Mouse (Mus musculus) T-cell, adult 2 months (primary cell): ENCODE results near the gene Trpc7.

Experiments used
- DNase-seq: peaks from one replicate; pipeline ENCODE4 v3.0.0; 2022; ENCODE audit warnings: low spot score

The Trpc7 gene

GRCm38 (mm10) chr13:56790683-56791082 is 105.1 kb downstream of the Trpc7 start:
- DNase-seq: no peak

- no peak for DNase-seq
These were observed 113.2 kb downstream of the Trpc7 start for GRCm38 (mm10) chr13:56782621-56783020.

GRCm38 (mm10) chr13:56781697-56782096 is 114.1 kb downstream of the Trpc7 start:
- DNase-seq: no peak

- no peak for DNase-seq
These were observed 114.9 kb downstream of the Trpc7 start for GRCm38 (mm10) chr13:56780746-56781469.

- DNase-seq: no peak
These were observed 121.5 kb downstream of the Trpc7 start for GRCm38 (mm10) chr13:56774304-56774703.

- DNase-seq: no peak
These were observed 122.4 kb downstream of the Trpc7 start for GRCm38 (mm10) chr13:56773262-56773870.

- DNase-seq: no peak
These were observed 123.2 kb downstream of the Trpc7 start for GRCm38 (mm10) chr13:56772592-56772991.

- no peak for DNase-seq
These were observed 125.0 kb downstream of the Trpc7 start for GRCm38 (mm10) chr13:56770786-56771185.

- DNase-seq: no peak
These were observed 125.6 kb downstream of the Trpc7 start for GRCm38 (mm10) chr13:56770136-56770578.

GRCm38 (mm10) chr13:56769431-56769830 is 126.4 kb downstream of the Trpc7 start:
- no peak for DNase-seq

GRCm38 (mm10) chr13:56766211-56766610 is 129.6 kb downstream of the Trpc7 start:
- DNase-seq: no peak

GRCm38 (mm10) chr13:56765284-56766032 is 130.3 kb downstream of the Trpc7 start:
- no peak for DNase-seq

GRCm38 (mm10) chr13:56762446-56763229 is 133.2 kb downstream of the Trpc7 start:
- DNase-seq: no peak

- DNase-seq: peak; percentile 72
These were observed 137.3 kb downstream of the Trpc7 start for GRCm38 (mm10) chr13:56758492-56758891.

- DNase-seq: no peak
These were observed 138.6 kb downstream of the Trpc7 start for GRCm38 (mm10) chr13:56757201-56757600.

- peak; percentile 43 for DNase-seq
These were observed 139.9 kb downstream of the Trpc7 start for GRCm38 (mm10) chr13:56755871-56756270.

GRCm38 (mm10) chr13:56753192-56753951 is 142.4 kb downstream of the Trpc7 start, which contains the start of gene Gm45623:
Gene Gm45623 (minus strand): TSS chr13:56753827.
- no peak for DNase-seq

- DNase-seq: no peak
These were observed 143.2 kb downstream of the Trpc7 start for GRCm38 (mm10) chr13:56752474-56753191.

GRCm38 (mm10) chr13:56751774-56752173 is 144.0 kb downstream of the Trpc7 start:
- no peak for DNase-seq

GRCm38 (mm10) chr13:56749377-56749776 is 146.4 kb downstream of the Trpc7 start:
- no peak for DNase-seq

- DNase-seq: no peak
These were observed 148.2 kb downstream of the Trpc7 start for GRCm38 (mm10) chr13:56747554-56747953.
